Mouse (Mus musculus) liver, adult 2 months (tissue): Measurements from ENCODE around the gene Rpl5.

Experiments
- CTCF ChIP-seq: fragments of 200-500 bp; IDR thresholded peaks from 2 replicates; pipeline ENCODE4 v1.5.1; 2011; ENCODE audit warnings: low read depth, low read length, control low read depth
- POLR2A ChIP-seq: fragments of 200-500 bp; IDR thresholded peaks from 2 replicates; pipeline ENCODE4 v1.6.1; 2011; ENCODE audit warnings: low read length, control low read depth; ENCODE audit not compliant: insufficient read depth; ENCODE audit errors: extremely low read depth

GRCm38 (mm10) chr5:107932556-107932955 lies 32.3 kb downstream of the Rpl5 start:
- TF ChIP-seq CTCF (no peak), POLR2A (no peak)
